Mouse (Mus musculus): ENCODE measurements at regions not wholly inside any gene's neighbourhood (a gene's known extent, or its start where the extent isn't known, plus 50 kb on each side); places are given as distances from the start of the nearest gene placed in this dataset.

DNA sequence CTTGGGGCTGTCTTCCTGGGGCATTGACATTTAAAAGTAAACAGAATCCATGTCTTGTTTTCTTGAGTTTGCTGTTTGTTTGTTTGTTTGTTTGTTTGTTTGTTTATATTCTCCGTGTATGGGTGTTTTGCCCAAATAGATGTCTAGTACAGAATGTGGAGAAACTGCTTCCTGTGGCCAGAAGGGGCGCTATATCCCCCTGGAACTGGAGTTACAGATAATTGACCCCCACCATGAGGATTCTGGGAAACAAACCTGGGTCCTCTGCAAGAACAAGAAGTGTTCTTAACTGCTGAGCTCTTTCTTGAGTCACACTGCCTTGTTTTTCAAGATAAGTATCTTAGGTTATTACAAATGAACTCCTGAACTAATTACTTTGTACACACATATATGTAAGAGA is 68.1 kb upstream of the Slc4a7 start:
- TF ChIP-seq EP300 (IDR thresholded peaks at IDR 0.05; ENCODE audit: low read depth) (no peak), CTCF (IDR thresholded peaks at IDR 0.05; ENCODE audit: low read depth) (no peak)
